Mouse (Mus musculus) stomach, embryonic 14.5 days (tissue): ENCODE data around the gene Pogk. TPM values are rescaled to one million over a fixed set of nuclear protein-coding genes. Genes with fewer than 3 reads are reported as not detected.
A peak's percentile ranks its signal among the peaks of the same experiment; 100 is the strongest.

Source experiments
- ATAC-seq: fragments of 200-750 bp; cut with Nextera tagmentation; 2 replicates; pipeline ENCODE4 v1.8.0; 2017; ENCODE audit warnings: low read depth, moderate TSS enrichment; ENCODE audit not compliant: insufficient number of reproducible peaks, insufficient read depth, low FRiP score
- H3K27ac ChIP-seq: fragments of 300-500 bp; sonication (generic); 2 replicates; pipeline ENCODE4 v1.5.1; 2014; ENCODE audit warnings: mild to moderate bottlenecking, low read length, moderate library complexity, mixed read lengths
- H3K27me3 ChIP-seq: fragments of 300-500 bp; sonication (generic); 2 replicates; pipeline ENCODE4 v1.6.1; 2014; ENCODE audit warnings: low read length, control low read depth, mixed read lengths; ENCODE audit not compliant: control insufficient read depth, insufficient read depth
- H3K36me3 ChIP-seq: fragments of 300-500 bp; sonication (generic); 2 replicates; pipeline ENCODE4 v1.6.1; 2014; ENCODE audit warnings: mild to moderate bottlenecking, control low read depth, low read length, moderate library complexity, mixed read lengths; ENCODE audit not compliant: control insufficient read depth, insufficient read depth
- H3K4me1 ChIP-seq: fragments of 300-500 bp; sonication (generic); 2 replicates; pipeline ENCODE4 v1.6.1; 2014; ENCODE audit warnings: low read length, control low read depth, mixed read lengths; ENCODE audit not compliant: control insufficient read depth, insufficient read depth
- H3K4me2 ChIP-seq: fragments of 300-500 bp; sonication (generic); replicated peaks from 2 replicates; pipeline ENCODE4 v1.6.1; 2014; ENCODE audit warnings: low read depth, low read length, control low read depth
- H3K4me3 ChIP-seq: fragments of 300-500 bp; sonication (generic); 2 replicates; pipeline ENCODE4 v1.5.1; 2014; ENCODE audit warnings: low read depth, low read length, control low read depth
- H3K9ac ChIP-seq: fragments of 300-500 bp; sonication (generic); replicated peaks from 2 replicates; pipeline ENCODE4 v1.6.1; 2014; ENCODE audit warnings: low read depth, mild to moderate bottlenecking, control low read depth, low read length, moderate library complexity, mixed read lengths
- H3K9me3 ChIP-seq: fragments of 300-500 bp; sonication (generic); 2 replicates; pipeline ENCODE4 v1.6.1; 2016; ENCODE audit warnings: low read depth, low read length, control low read depth; ENCODE audit not compliant: control insufficient read depth
- WGBS: fragments of 180-500 bp; shearing (Covaris S2); extraction: QIAGEN DNeasy Blood & Tissue Kit; methylation state at CpG from one replicate; pipeline ENCODE4 v1.1.7; 2014; 5-methylcytosine and 5-hydroxymethylcytosine counted together
- polyA plus RNA-seq: library from polyadenylated mRNA; unstranded; fragments of >200 nt; fragmentation: Nextera tagmentation; extraction: Ambion mirVana; gene quantifications from 2 replicates; pipeline ENCODE4 v1.2.1, GENCODE M21; 2014

Pogk gene
- polyA plus RNA-seq, 1 experiment from 2014 or later: 20.6 TPM

DNA sequence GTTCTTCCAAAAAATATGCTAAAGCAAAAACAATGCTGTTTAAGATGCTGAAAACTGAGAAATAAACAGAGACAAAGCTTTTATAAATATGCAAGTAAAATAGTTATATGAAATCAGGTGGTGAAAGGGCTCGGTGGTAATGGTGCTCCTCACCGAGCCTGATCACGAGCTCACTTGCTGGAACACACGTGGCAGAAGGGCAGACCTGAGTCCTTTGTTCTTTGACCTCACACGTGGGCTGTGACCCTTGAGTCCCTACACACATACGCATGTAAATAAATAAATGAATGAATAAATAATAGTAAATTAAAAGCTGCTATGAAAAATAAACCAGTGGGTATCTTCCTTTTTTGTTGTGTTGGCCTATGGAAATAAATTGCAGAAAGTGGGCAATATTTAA, 32.5 kb downstream of the Pogk start:
- no peak overlapping the region for H3K4me2 ChIP-seq
- no peaks in the 10 kb centered on the region for H3K36me3 ChIP-seq
- H3K9me3 ChIP-seq: no peaks in the 10 kb centered on the region
- no peak overlapping the region for H3K27ac ChIP-seq
- H3K4me3 ChIP-seq: no peak overlapping the region
- H3K4me1 ChIP-seq: peaks cover 14% of the 10 kb centered on the region; the same call in 1 of the 2 replicates
- 79% methylated on average over 6 of the region's 6 CpGs for WGBS
- H3K27me3 ChIP-seq: no peaks in the 10 kb centered on the region
- no peak for ATAC-seq
- no peak overlapping the region for H3K9ac ChIP-seq

DNA sequence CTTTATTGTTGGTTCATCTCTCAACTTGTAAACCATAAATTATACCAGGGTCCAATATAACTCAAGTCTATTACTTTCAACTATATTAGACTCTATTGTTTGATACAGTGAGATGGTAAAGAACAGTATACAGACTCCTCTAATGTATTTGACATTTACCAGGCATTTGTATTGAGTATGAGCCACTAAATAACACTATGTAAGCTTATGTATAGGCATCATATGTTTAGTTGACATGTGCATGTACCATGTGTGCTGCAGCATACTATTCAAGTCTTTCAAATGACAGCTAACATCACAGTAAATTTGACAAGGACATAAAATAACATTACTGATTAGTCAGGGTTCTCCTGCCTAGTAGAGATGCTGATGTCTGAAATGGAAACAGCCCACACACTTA, 46.5 kb downstream of the Pogk start:
- Histone ChIP-seq H3K36me3 (no peaks in the 10 kb centered on the region), H3K9ac (no peak overlapping the region), H3K4me3 (no peak overlapping the region), H3K4me2 (no peak overlapping the region), H3K9me3 (no peaks in the 10 kb centered on the region), H3K27ac (no peak overlapping the region), H3K4me1 (no peaks in the 10 kb centered on the region), H3K27me3 (no peaks in the 10 kb centered on the region)
- no peak for ATAC-seq

DNA sequence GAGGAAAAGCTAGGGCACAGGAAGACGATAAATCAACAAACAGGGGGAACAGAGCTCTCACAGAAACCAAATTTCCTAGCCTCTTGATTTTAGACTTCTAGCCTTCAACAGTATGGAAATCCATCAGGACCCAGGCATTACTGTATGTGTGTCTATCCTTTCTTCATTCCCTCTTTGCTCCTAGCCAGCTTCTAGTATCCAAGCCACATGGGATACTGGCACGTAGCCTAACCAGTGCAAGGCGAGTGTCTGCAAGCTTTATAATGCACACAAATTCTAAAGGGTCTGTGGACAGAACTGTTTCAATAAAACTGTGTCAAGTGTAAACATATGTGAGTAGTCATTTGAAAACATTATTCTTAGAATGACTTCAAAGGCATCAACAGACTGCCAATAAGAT, 47.0 kb downstream of the Pogk start:
- Histone ChIP-seq H3K9me3 (no peaks in the 10 kb centered on the region), H3K9ac (no peak overlapping the region), H3K4me2 (no peak overlapping the region), H3K36me3 (no peaks in the 10 kb centered on the region), H3K4me3 (no peak overlapping the region), H3K4me1 (no peaks in the 10 kb centered on the region), H3K27ac (no peak overlapping the region), H3K27me3 (no peaks in the 10 kb centered on the region)
- ATAC-seq: no peak
- 55% methylated on average over 3 of the region's 3 CpGs for WGBS

DNA sequence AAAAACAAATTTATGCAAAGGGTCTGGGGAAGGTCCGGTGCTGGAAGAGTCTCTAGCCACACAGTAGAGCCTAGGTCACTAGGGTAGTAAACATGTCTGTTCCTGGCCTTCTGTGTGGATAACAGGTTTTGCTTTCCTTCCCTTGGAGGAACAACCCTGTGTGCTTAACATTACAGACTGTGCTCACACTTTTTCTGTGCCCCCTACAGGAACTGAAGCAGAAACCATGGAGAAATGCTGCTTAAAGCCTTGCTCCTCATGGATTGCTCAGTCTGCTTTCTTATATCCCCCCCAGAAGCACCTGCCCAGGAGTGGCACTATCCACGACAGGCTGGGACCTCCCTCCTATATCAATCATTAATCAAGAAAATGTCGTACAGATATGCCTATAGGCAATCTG, 47.8 kb downstream of the Pogk start:
- H3K9ac ChIP-seq: no peak overlapping the region

DNA sequence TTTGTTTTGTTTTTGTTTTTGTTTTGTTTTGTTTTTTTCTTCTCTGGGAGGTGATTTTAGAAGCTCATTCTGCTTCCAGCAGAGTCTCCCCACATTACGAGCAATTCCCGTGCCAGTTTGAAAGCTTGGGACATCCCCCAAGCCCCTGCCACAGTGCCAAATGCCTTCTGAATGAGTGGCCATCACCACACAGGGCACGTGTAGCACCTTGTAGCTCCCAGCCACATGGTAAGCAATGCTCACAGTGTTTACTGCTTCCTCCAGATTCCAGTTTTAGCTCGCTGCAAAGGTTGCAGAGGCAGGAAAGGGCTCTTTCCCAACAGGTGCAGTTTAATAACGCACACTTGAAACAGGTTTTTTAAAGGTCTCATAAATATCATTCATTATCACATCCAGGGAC, 48.8 kb downstream of the Pogk start:
- Histone ChIP-seq H3K4me2 (no peak overlapping the region), H3K27me3 (no peaks in the 10 kb centered on the region), H3K9me3 (no peaks in the 10 kb centered on the region), H3K27ac (no peak overlapping the region), H3K4me3 (no peak overlapping the region), H3K36me3 (no peaks in the 10 kb centered on the region), H3K9ac (no peak overlapping the region), H3K4me1 (no peaks in the 10 kb centered on the region)
- 74% methylated on average over 5 of the region's 5 CpGs for WGBS
- no peak for ATAC-seq

More for the DNA sequence above, 47.8 kb downstream of the Pogk start:
- Histone ChIP-seq H3K4me2 (no peak overlapping the region), H3K4me1 (no peaks in the 10 kb centered on the region), H3K4me3 (no peak overlapping the region), H3K36me3 (no peaks in the 10 kb centered on the region), H3K27me3 (no peaks in the 10 kb centered on the region), H3K27ac (no peak overlapping the region), H3K9me3 (no peaks in the 10 kb centered on the region)
- 52% methylated on average over 3 of the region's 3 CpGs for WGBS
- ATAC-seq: no peak

DNA sequence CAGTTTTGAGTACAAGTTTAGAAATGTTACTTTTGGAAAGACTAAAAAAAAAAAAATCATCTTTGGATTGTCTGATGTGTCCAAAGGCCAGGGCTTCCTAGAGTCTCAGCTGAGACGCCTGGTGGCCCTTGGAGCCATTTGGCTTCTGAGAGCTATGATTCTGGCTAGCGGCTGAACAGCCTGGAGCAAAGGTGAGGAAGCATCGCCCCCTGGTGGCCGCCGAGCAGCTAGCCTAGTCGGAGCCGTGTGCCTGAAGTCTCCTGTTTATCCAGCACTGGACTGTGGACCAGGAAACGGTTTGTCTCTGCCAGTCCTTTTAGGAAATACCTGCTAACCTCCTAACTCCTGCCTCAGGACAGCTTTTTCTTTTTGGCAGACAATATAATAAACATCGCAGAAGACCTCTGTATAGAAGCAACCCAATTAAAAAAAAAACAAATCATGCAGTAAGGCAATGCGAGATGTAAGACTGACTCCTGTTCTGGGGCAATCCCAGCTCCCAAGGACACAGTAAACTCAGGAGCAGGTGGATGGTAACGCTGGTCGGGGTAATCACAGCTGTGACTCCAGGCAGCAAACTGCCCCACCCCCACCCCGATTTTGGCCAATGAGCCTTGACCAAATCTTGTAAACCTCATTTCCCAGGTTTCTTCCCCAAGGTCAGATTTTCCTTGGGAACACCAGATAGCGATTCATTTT, 49.4 kb downstream of the Pogk start:
- no peaks in the 10 kb centered on the region for H3K4me1 ChIP-seq
- no peak overlapping the region for H3K4me2 ChIP-seq
- WGBS: 22% methylated on average over 14 of the region's 14 CpGs
- no peaks in the 10 kb centered on the region for H3K36me3 ChIP-seq
- H3K27ac ChIP-seq: no peak overlapping the region
- no peaks in the 10 kb centered on the region for H3K9me3 ChIP-seq
- no peaks in the 10 kb centered on the region for H3K27me3 ChIP-seq
- H3K9ac ChIP-seq: no peak overlapping the region
- ATAC-seq: peak; percentile 76; the same call in 1 of the 2 replicates
- H3K4me3 ChIP-seq: no peak overlapping the region

DNA sequence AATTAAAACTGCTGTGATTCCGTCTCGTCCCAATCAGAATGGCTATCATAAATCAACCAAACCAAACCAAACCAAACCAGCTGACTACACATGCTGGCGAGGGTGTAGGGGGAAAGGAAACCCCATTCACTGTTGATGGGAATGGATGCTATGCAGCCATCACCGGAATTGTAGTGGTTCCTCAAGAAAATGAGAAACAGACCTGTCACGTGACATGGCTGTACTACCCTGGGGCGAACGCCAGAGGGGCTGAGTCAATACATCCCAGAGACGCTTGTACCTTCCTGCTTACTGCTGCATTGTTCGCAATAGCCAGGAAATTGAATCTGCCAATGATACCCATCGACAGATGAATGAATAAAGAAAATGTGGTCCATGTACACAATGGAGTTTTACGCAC, 59.9 kb downstream of the Pogk start:
- no peak overlapping the region for H3K9ac ChIP-seq
- ATAC-seq: no peak
- no peaks in the 10 kb centered on the region for H3K36me3 ChIP-seq
- WGBS: 83% methylated on average over 11 of the region's 11 CpGs
- no peak overlapping the region for H3K27ac ChIP-seq
- H3K4me3 ChIP-seq: no peak overlapping the region
- H3K4me2 ChIP-seq: no peak overlapping the region
- H3K9me3 ChIP-seq: no peaks in the 10 kb centered on the region
- H3K4me1 ChIP-seq: no peaks in the 10 kb centered on the region
- H3K27me3 ChIP-seq: no peaks in the 10 kb centered on the region

DNA sequence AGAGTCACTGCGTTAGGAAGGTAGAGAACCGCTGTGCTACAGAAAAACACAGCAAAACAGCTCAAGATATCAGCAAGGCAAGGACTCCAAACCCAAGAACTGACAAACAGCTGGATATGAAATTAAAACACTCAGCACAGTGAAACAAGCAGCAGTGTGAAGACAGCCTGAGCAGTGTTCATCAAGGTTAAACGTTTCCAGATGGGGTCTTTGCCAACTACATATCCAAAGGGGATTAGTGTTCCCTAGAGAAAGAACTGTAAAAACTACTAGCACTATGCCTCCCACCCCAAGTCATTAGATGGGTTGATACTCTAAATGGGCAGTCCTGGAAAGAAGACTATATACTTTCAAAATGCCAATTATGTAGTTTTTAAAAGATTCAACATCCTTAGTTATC, 60.3 kb downstream of the Pogk start:
- Histone ChIP-seq H3K4me1 (no peaks in the 10 kb centered on the region), H3K9ac (no peak overlapping the region), H3K4me2 (no peak overlapping the region), H3K36me3 (no peaks in the 10 kb centered on the region), H3K27me3 (no peaks in the 10 kb centered on the region), H3K4me3 (no peak overlapping the region), H3K9me3 (no peaks in the 10 kb centered on the region), H3K27ac (no peak overlapping the region)
- ATAC-seq: no peak
- WGBS: 75% methylated on average over 3 of the region's 3 CpGs

DNA sequence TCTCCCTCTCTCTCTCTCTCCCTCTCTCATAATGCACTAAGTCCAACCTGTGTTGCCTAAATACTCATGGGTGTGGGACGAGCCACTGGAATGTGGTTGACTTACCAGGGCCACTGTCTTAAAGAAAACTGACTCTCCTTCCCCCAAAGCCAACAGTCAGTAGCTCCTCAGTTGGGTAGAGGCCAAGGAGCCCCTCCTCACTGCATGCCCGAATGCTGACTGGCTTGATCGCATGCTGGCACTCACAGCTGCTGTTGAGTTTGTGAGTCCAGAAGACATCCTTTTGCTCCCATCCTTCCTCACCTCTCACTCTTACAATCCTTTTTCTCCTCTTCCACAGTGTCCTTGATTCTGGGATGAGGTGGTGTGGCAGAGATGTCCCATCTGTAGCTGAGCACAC, 62.8 kb downstream of the Pogk start:
- Histone ChIP-seq H3K4me3 (no peak overlapping the region), H3K4me2 (no peak overlapping the region), H3K9me3 (no peaks in the 10 kb centered on the region), H3K36me3 (no peaks in the 10 kb centered on the region), H3K27me3 (no peaks in the 10 kb centered on the region), H3K4me1 (no peaks in the 10 kb centered on the region), H3K27ac (no peak overlapping the region), H3K9ac (no peak overlapping the region)
- 83% methylated on average over 3 of the region's 3 CpGs for WGBS
- ATAC-seq: no peak
